Mouse (Mus musculus) spleen, adult 18-20 months (tissue): Measurements from ENCODE around the gene Tox4.

Source experiments
- DNase-seq, 2 experiments: peaks; one replicate each; pipeline ENCODE4 v3.0.0; 2022; ENCODE audit warnings: mixed read lengths in 2 of 2

The Tox4 gene

DNA sequence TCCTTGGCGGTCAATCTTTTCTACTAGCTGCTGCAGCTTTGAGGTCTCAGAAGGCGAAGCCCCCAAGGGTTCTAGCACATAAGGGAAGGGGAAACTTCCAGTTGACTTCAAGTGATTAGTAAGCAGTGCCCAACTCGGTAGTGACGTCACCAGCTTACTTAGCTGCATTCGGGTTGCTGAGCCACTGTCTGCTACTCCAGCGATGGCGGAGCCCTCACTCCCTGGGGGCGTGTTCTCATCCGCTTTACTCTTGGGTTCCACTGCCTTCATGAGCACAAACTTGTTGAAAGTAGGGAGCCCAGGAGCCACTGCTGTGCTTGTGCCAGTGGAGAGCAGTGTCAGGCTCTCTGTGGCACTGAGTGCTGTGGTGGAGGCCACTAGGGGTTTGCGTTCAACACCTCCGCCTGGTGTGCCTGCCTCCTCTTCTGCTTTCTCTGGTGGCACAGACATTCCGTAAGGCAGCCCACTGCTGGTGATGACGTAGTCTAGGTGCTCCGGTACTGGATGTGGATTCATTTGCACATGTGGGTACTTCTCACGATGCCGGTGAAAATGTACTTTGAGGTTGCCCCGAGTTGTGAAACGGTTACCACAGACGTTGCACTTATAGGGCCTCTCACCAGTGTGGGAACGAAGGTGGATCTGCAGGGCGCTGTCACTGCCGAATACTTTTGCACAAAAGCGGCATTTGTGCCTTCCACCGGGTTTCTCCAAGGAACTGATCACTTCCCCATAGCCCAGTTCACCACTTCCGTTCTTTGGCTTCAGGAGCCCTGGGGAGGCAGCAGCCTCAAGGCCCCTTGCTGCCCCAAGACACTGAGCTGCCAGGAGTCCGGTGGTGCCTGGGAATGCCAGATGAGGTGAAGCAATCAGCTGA, 35.2 kb downstream of the Tox4 start:
- DNase-seq, result no peak

DNA sequence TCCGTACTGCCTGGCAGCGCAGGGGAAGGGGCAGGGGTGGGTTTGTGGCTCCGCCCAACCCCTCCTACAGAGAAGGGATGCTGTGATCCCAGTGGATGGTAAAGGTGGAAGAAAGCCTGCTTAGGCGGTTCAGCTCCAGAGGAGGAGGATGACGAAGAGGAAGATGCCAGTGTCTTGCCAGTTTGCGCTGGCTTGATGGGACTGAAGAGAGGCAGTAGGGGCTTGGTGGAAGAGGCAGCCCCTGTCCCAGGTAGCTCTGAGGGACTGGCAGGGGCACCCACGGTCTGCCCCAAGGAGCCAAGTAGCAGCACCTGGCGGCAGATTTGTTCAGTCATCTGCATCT, 35.8 kb downstream of the Tox4 start:
- no peak for DNase-seq

DNA sequence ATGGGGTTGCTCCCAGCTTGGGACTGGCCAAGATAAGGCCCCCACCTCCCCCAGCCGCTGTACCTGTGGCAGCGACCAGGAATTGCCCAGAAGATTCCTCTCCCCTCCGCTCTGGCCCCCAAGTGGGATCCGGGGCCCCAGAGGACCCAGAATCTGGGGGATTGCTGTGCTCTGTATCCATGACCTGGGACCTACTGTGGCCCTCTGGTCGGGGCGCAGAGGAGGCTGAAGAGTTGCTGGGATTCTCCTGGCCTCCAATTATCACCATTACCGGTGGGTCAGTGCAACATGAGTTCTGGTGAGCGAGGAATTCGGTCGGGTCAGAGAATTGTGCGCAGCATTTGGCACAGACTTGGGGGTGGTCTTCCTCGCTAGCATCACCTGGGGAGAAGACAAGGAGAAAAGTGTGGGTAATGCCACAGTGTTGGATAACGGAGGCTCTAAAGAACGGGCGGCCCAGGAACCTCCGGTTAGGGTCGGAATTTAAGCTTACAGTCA, 36.4 kb downstream of the Tox4 start:
- DNase-seq, result no peak

DNA sequence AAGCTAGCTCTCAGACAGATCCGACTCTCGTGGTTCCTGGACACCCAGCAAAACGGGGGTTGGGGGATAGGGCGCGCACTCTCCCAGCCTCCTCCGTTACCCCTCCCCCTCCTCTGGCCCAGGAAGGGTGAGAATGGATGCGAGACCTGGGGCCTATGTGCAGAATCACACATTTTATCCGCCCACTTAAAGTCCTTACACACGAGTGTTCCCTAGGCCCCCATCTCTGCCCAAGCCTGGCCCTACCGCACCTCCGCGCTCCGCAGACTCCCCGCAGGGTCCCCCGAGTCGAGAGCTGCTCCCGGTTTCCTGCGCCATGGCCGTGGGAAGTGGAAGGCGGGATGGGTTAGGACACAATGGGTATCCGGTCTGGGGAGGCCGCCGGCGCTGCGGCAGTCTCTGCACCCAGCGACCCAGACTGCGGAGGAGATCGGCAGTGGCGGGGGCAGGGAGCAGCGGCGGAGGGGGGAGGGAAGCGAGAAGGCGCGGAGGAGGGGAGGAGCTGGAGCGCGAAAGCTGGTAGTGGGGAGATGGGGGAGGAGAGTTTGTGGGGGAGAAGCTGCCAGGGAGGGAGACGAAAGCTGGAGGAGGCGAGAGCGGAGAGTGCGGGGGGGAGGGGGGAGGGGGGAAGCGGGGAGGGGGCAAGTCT, 37.0 kb downstream of the Tox4 start:
- peak in 1 of 2 experiments; percentile 33 for DNase-seq

DNA sequence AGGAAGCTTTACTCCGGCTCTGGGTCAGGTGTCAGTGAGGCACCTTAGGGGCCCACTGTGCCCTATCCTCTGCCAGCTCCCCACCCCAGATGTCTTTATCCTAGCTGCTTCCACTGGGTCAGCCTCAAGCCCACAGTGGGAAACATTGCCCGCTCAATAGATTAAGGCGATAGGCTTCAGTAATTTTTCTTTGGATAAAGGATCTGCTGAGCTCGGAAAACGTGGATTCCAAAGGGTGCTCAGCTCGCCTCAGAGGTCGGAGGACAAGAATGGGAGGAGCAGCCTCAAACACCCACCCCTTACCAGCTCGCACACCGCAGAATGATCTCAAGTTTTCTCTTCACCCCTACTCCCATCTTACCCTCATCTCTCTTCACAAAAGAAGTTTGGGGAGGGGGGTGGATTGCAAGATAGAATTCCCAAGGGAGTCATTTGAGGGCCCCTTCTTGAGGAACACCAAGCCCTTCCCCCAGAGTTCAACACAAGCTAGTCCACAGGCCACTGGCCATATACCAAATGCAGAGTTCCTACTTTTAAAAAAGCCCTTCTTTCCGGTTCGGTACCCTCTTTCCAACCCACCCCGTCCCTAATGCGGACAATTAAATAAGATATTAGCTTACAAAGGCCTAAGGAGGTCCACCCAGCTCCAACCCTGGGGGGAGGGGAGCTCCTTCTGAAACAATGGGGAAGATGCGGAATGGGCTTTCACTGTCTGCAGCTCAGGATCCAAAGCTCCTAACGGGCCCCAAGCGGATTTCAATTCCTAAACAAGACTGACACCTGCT, 37.7 kb downstream of the Tox4 start:
- no peak for DNase-seq

DNA sequence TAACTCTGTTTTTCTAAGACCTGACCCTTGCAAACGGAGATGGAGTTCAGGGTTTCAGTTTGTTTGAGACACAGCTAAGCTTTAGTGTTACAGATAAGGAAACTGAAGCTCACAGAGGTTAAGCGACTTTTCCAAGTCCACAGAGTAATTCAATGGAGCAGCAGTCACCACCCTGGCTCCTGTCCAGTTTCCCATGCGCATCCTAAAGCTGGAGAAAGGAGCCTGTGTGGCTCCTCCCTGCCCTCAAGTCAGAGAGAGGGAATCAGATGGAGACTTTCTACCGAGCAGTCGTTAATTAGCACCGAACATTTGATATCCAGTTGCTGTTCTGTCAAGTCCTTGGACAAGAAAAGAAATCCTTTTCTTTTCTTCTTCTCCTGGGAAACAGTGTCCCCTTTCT, 40.4 kb downstream of the Tox4 start:
- DNase-seq, result no peak

DNA sequence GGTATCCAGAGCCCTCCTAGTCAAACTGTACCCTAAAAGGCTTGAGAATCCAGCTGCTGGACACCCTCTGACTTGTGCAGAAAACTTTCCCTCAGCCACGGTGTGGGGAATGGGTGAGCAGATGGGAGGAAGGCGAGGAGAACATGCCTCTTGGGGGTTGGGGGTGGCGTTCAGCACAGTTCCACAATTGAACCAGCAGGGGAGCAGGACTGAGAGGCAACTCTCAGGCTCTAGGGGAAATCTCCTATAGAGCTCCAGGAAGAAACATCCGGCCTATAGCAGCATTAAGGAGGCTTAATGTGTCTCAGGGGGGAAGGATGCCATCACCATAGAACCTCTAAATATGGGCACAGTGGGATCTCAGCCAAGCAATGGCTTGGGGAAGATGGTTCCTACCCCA, 46.9 kb downstream of the Tox4 start:
- DNase-seq, result no peak

DNA sequence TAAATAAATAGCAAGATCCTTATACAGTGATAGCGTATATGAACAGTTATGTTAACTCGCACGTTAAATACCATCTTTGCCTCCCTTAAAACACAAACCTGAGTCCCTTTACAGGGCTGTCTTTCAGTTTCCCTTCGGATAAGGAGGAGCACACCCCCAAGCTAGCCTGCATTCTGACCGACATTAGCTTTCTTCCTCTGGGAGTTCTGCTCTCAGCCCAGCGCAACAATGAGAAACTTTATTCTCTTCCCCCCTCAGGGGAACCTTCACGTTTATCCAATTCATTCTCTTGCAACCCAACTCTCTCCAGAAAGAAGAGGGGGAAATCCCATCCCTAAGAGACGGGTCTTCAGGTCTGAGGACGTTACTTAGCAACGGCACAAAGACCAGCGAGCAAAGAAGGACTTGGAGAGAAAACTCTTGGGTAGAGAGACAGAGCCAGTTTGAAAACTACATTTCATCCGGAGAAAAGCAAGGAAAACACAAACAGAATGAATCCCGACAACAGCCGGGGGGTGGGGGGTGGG, 48.5 kb downstream of the Tox4 start:
- no peak for DNase-seq

DNA sequence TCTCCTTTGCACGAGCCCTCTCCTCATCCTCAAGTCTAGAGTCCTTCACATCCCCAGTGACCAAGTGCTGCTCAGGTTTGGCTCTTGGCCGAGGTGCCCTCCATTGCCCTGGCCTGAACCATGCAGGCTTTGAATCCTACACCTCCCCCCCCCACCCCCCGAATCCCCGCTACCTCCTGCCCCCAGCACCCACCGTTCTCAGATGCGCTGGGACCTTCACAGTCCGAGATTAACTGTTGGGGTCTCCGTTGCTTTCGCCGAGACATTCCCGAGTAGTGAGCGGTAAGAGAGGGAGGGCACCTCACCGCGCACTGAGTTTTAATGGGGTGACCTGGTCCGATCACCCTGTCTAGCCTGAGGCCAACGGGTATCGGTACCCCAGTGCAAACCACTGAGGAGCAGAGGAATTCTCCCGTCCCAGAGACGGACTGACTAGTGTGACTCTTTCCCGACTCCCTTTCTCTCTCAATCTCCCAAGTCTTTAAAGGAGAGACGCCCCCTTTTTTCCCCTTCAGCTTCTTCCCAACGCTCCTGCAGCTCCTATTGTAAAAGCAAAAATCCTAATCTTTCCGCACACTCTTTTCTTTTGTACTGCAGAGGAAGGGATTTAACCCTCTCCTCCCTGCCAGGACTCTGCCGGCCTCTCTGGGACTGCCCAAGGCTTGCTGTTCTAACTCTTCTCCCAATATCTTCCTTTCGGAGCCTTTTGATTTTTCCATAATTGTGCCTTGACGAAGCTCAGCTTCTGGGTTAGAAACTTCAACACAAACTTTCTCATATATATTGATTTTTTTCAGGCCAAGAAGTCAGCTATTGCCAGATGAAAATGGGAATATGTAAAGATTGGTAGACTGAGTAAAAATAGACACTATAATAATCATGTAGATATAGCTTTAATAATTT, 49.2 kb downstream of the Tox4 start, which contains the start of gene Sall2:
Gene Sall2, minus strand, starts transcription at position 853 of the 903 bp plus-strand sequence.
- DNase-seq, result no peak

DNA sequence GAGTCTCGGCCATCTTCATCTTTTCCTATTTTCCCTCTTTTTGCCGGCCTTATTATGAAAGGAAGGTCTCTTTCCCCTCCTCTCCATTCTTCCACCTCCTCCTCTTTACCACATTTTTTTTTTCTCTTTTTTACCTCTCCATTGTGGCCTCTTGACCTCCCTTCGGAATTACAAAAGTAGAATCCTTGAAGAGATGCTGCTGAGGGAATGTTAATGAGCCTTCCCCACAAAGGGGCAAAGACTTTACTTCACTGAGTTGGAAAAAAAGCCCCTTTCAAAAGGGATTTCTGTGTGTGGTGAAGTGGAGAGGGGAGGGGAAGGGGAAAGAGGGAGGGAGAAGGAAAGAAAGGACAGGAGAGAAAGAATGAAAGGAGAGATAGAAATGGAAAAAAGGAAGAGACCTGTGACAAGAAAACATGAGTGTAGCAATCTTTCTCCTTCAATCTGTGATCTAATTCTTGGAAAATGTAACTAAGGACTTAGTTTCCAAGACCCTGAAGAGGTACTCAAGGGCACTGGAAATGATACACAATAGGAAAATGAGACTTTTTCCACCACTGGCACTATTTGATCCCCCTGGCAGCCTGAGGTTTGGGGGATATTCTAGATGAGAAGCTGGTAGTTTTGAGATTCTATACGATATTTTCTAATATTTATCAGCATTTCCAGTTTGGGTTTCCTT, 52.3 kb downstream of the Tox4 start:
- DNase-seq, result no peak

DNA sequence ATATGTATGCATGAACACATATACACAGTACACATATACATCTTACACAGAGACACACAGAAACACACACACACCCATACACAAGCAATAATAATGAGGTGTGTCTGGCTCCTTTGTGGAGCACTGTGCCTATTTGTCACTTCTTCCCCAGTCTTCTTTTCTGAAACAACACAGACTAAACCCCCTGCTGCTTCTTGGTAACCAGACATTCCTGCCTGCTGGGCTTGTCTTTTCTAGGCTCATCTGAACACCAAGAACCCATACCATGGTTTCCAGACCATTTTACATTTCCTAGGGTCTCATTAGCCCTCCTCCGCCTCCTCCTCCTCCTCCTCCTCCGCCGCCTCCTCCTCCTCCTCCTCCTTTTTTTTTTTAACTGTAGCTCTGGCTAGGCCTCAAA, 53.2 kb downstream of the Tox4 start:
- DNase-seq, result no peak

DNA sequence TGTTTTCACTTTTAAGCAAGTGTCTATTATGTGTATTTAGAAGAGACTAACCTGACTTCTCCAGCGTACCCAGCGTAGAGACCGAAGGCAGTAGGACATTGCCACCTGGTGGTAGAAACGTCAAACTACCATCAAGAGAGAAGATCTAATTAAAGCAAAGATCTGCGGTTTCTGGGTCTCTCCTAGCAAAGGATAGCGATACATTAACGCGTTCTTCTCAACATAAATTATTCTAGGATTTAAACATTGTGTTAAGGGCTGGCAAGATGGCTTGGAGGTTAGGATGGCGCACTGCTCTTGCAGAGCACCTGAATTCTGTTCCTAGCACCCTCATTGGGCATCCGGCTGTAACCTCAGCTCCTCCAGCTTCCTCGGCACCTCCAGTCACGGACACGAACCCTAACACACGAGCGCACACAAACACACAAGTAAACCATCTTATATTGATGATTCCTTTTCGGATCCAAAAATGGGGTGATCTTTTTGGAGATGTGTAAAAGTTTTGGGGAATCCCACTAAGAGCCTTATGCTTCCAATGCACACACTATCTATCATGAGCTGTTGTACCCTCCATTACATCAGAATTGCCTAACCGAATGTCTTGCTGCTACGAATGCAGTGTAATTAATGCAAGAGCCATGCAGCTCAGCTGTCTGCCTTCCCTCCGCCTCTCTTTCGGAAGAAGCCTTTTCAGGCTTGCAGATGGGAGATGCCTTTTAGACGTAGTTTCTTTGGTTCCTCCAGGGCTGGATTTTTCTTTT, 60.0 kb downstream of the Tox4 start:
- peak in 1 of 2 experiments; percentile 35 for DNase-seq

DNA sequence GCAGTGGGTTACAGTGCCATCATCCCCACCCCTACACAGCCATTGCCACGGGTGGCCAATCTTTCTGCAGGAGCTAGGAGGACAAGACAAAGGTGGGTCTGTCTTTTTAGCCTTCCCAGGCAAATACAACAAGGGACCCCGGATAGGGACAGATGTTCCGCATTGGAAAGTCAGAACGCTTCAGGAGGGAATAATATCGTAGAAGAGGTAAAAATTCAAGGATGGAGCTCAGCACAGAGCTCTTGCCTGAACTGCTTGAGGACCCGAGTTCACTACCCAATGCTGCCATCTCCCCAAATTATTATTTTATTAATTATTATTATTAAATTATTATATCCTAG, 60.5 kb downstream of the Tox4 start:
- DNase-seq, result no peak
